Mouse (Mus musculus): ENCODE measurements around the gene Frzb. TPM values are rescaled to one million over a fixed set of nuclear protein-coding genes. Genes with fewer than 3 reads are reported as not detected.

Gene Frzb
- 14.5 TPM for polyA plus RNA-seq (2015; fragmentation: Illumina TruSeq; extraction: RNeasy Lipid Tissue Mini Kit (QIAGEN cat#74804); ENCODE audit: low read depth, low replicate concordance)

DNA sequence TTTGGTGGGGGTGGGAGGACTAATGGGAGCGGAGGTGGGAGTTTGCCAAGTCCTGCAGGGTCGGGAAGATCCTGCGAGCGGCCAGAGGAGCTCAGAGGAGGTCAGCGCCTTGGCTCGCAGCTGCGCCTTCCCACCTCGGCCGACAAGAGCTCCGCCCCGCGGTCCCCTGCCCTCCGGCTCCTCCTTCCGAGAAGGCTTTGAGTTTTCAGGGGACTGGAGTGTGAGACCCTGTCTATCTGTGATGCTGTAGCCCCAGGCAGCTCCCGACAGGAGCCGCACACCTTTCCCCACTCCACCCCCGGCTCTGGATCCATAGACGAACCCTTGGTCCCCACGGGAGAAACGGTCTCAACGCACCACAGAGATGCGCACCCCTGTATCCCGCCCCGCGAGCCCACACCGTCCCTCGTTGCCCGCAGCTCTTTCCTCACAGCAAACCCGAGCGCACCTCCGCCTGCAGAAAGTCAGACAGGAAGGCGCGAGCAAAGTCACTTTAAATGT is at the start of gene Frzb:
Gene Frzb (minus strand): TSS at position 335 of the 501 bp plus-strand sequence.

Other genes with a start within 250 kb of the Frzb start
- not detected for gene Prdx6b, start 155.2 kb downstream of the Frzb start, polyA plus RNA-seq (2015; fragmentation: Illumina TruSeq; extraction: RNeasy Lipid Tissue Mini Kit (QIAGEN cat#74804); ENCODE audit: low read depth, low replicate concordance)
- gene Dnajc10, start 132.2 kb downstream of the Frzb start, polyA plus RNA-seq (2015; fragmentation: Illumina TruSeq; extraction: RNeasy Lipid Tissue Mini Kit (QIAGEN cat#74804); ENCODE audit: low read depth, low replicate concordance), result 63.9 TPM
- gene Nckap1, start 133.8 kb upstream of the Frzb start, polyA plus RNA-seq (2015; fragmentation: Illumina TruSeq; extraction: RNeasy Lipid Tissue Mini Kit (QIAGEN cat#74804); ENCODE audit: low read depth, low replicate concordance), result 368 TPM
- 25.4 TPM for gene Dusp19, start 169.4 kb upstream of the Frzb start, polyA plus RNA-seq (2015; fragmentation: Illumina TruSeq; extraction: RNeasy Lipid Tissue Mini Kit (QIAGEN cat#74804); ENCODE audit: low read depth, low replicate concordance)
- 31.3 TPM for gene Nup35, start 169.6 kb upstream of the Frzb start, polyA plus RNA-seq (2015; fragmentation: Illumina TruSeq; extraction: RNeasy Lipid Tissue Mini Kit (QIAGEN cat#74804); ENCODE audit: low read depth, low replicate concordance)